Mouse (Mus musculus): ENCODE results near the gene Armc2.

The Armc2 gene

DNA sequence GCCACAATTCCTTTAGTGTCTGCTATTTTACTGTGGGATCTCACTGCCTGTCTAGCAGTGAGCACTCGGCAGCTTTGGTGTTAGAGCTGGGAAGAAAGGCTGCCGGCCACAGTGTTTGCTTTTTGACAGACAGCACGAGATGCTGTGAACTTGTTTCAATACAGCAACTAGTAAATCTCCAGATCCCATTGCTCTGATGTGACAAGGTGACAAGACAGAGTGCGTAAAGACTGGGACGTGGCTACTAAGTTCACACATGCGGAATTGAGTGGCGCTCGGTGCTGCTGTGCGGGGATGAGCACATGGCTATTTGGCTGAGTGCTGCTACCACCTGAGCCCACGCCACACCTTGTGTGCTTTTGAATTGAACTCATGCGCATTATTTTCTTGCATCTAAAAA is 110.8 kb downstream of the Armc2 start:
- no peak for DNase-seq (ENCODE audit: low spot score)

DNA sequence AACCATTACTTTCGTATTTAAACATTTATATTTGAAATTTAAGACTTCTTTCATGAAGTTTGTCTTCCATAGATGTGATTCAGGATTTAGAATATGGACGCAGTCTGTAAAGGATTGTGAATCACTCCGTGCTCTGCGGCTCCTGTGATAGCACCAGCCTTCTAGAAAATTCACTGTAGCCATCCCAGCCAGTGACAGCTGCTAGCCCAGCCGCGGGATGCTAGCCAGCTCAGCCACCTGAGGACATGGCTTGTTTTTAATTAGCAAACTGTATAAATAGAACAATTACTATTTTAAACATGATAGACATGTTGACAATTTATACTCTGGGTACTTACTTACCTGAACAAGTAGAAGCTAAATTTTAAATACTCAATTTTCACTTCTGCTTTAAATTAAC is 116.4 kb downstream of the Armc2 start:
- DNase-seq (ENCODE audit: low spot score), result no peak

GRCm38 (mm10) chr10:41901456-41901855 is 116.8 kb downstream of the Armc2 start:
- DNase-seq (ENCODE audit: low spot score), result no peak

GRCm38 (mm10) chr10:41896865-41897264 is 121.4 kb downstream of the Armc2 start:
- no peak for DNase-seq (ENCODE audit: low spot score)

DNA sequence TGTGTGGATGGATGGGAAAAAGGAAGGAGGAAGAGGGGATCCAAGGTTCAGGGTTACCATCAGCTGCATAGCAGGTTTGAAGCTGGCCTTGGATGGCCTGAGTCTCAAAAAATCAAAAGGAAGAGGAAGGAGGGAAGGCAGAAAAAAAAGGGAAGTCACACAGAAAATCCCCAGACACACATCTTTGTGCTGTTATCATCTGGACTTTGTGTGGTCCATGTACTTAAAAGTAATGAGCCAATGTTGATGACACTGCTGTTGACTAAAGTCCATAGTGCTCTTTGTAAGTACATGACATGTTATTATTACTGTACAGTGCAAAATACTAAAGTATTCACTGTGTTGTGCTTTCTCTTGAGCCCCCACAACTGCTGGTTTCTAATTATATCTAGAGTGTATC is 121.8 kb downstream of the Armc2 start:
- no peak for DNase-seq (ENCODE audit: low spot score)

DNA sequence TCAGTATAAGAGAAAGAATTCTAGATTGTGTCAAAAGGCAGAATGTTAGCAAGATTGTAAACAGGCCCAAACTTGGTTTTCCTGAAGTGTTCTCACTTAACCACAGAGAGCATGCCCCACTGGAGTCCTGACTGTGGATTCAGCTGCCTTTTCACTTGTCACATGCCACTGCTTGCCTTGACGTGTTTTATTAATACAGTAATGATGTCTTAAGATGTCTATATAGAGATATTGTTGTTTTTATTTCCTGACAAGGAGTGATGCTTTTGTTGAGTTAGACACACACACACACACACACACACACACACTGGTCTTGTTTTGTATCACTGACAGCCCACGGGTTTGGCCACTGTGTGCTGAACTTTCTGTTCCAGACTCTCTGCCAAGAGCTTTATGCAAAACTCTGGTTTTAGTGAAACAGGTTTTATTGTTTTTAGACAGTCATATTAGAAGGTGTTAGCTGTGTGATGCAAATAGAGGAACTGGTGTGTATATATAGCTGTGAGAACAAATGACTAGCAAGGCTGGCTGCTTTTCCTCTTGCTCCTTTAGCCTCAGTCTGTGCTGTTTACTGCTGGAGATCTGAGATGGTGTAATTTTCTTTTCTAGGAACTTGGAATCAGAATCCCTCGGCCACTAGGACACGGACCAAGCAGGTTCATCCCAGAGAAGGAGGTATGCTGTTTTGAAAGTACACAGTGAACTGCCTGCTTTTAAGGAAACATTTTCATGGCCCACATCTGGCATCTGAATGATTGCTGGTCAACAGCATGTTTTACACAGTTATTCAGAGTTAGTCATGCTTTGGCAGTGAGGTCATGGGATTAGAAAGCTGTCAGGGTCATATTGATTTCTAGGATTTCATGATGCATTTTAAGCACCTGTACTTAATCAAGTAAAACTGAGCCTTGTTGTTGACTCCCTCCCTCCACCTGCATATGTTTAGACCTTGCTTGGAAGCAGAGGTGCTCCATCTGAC is 124.5 kb downstream of the Armc2 start:
- no peak for DNase-seq (ENCODE audit: low spot score)

DNA sequence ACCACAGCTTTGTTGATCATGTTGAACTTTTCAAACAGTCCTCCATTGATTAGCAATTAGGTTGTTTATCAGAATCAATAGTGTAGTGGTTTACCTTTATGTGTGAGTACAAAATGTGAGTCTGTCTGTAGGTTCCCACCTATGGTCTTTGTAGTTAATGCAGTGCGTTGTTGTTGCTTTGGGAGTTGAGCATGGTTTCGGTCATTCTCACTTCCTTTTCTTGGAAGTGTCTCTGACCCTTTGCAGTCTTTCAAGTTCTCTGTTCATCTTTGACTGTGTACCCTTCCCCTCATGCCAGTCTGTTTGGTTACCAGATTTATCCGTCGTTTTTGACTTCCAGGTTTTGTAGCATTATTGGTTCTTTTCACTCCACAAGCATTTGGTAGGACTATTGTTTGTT is 126.9 kb downstream of the Armc2 start:
- no peak for DNase-seq (ENCODE audit: low spot score)

DNA sequence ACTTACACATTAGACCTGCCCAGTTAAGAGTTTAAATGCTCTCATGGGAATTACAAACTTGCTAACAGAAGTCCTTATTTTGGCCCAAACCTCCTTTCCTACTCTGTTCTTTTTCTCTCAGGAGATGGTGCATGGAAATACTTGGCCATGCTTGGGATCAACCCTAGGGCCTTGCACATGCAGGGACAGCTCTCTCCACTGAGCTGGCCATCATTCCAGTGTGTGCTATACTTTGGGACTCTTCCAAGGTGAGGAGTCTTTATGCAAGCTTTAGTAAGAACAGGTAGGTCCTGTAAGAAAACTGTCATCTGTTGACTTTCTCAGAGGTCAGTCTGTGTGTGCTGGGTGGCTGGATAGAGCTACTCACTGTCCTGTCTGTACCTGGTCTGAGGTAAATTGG is 127.7 kb downstream of the Armc2 start:
- DNase-seq (ENCODE audit: low spot score), result no peak

- DNase-seq (ENCODE audit: low spot score), result no peak
These were observed 128.7 kb downstream of the Armc2 start for GRCm38 (mm10) chr10:41889566-41889965.

GRCm38 (mm10) chr10:41888365-41888941 is 129.8 kb downstream of the Armc2 start:
- DNase-seq (ENCODE audit: low spot score), result no peak

GRCm38 (mm10) chr10:41887080-41887821 is 131.0 kb downstream of the Armc2 start:
- peak; percentile 80 for DNase-seq (ENCODE audit: low spot score)

- DNase-seq (ENCODE audit: low spot score), result no peak
These were observed 134.3 kb downstream of the Armc2 start for GRCm38 (mm10) chr10:41883741-41884575.

DNA sequence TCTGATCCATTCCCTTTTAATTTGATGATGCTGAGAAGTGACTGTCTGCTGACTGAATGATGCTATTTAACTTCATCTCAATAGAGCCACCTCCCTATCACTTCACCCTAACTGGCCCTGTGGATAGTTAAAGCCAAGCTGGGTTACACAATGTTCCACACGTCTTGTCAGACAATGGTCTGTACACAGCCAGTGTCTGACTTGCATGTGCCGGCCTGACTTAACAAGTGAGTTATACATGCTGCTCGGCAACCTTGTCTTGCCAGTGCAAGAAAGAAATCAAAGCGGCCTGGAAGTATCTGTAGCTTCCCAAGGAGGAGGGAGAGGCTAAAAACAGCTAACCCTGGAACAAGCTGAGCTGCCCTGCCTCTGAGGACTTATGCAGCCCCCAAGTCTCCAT is 136.8 kb downstream of the Armc2 start:
- DNase-seq (ENCODE audit: low spot score), result no peak

- no peak for DNase-seq (ENCODE audit: low spot score)
These were observed 137.5 kb downstream of the Armc2 start for GRCm38 (mm10) chr10:41880777-41881176.

DNA sequence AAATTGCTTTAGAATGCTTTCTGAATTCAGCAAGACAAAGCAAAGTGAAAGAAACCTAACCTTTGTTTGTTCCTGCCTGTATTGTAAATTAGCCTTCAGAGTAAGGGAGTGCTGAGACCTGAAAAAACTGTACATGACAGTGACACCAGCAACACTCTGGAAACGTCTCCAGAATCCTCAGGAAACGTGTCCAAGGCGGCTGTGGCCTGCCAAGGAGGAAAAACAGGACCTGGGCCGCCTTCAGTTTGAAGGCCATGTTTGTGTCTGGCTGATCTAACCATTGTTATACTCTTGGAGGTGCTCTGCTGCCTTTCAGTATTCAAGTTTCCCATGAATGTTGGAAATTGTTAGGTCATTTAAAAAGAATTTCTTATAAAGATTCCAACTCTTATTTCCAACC is 138.0 kb downstream of the Armc2 start:
- DNase-seq (ENCODE audit: low spot score), result no peak

DNA sequence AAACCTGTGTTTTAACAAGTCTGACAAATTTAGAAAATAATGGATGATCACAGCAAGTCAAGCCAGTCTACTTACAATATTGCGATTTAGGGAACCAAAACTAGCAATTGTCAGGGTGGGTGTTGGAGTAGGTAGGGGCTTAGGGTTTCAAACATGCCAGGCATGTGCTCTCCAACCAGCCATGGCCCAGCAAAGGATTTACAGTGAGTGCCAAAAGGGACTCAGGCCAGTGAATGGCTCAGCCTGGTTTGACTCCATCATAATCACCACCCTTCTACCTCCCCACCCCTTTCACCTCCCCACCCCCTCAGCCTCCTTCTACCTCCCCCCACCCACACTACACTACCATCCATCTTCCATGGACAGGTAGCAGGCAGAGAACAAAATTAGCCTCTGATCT is 138.6 kb downstream of the Armc2 start:
- no peak for DNase-seq (ENCODE audit: low spot score)

DNA sequence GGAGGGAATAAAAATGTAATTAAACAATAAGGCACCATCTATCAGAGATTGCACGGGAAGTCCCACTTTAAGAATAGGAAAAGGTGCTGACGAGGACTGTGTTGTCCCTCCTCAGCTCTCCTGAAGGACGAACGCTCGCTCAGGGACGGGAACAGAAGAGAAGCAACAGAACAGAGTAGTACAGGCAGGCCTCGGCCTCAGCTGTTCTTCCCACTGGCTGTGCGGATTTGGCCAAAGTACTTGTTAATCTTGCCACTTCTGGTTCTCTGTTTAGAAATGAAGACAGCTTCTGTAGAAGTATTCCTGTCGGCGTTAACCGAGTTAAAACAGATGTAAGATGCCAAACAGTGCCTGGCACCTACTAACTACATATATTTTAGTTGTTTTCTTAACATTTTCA is 139.9 kb downstream of the Armc2 start:
- DNase-seq (ENCODE audit: low spot score), result no peak

DNA sequence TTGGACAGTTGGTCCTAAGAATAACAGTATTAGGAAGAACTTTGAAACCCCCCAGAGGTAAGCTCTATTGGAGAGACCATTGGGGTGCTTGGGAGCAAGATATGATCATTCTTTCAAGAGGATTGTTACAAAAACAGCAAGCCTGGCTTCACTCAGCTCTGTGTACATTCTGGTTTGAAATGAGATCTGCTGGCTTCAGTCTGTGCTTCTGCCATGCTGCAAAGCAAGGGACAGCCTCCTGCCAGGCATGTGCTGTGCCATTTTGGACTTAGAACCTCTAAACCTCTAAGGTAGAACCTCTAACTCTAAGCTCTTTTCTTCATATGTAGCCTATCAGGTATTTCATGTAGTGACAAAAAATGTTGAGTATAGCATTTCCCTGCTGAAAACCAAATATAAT is 142.6 kb downstream of the Armc2 start:
- no peak for DNase-seq (ENCODE audit: low spot score)

DNA sequence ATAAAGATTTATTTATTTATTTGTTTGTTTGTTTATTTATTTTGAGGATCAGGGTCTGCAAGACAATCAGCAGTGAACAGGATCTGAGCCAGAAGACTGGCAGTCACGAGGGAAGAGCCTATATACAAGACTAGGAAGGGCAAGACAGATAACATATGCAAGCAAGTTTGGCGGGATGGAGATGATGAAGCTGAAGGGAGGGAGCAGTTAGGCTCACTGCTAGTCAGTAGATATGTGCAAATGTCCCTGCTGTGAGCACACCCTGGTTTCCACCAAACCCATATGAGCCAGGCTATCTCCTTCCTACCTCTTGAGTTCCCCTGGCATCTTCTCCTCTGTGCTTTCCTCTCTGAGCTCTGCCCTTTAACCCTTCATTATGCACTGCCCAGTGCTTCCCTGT is 146.7 kb downstream of the Armc2 start:
- DNase-seq (ENCODE audit: low spot score), result no peak

DNA sequence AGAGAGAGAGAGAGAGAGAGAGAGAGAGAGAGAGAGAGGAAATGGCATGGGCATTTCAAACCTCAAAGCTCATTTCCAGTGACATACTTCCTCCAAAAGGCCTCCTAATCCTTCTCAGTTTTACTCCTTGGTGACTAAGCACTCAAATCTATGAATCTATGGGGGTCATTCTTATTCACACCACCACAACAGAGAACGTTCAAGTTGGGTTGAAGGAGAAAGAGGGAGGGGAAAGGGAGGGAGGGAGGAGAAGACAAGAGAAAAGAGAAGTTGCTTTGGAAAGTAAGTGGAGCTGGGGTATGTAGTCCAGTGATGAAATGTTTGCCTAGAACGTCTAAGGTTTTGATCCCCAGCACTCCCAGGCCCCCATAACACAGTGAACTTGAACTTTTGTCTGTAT is 148.1 kb downstream of the Armc2 start:
- DNase-seq (ENCODE audit: low spot score), result no peak

GRCm38 (mm10) chr10:41867956-41868355 is 150.3 kb downstream of the Armc2 start:
- no peak for DNase-seq (ENCODE audit: low spot score)

GRCm38 (mm10) chr10:41866838-41867154 is 151.4 kb downstream of the Armc2 start:
- no peak for DNase-seq (ENCODE audit: low spot score)
